Mouse (Mus musculus): ENCODE data around the gene Nhlrc2. TPM values are rescaled to one million over a fixed set of nuclear protein-coding genes. Genes with fewer than 3 reads are reported as not detected.

Gene Nhlrc2
- polyA plus RNA-seq, 1 experiment from 2014 or later: 17.8 TPM

- 0 out of 2 replicates have a peak overlapping the region, but pooled peaks have one; percentile 1 for H3K4me2 ChIP-seq (ENCODE audit: low read length)
- 68% methylated on average over 14 of the region's 14 CpGs for WGBS
- peaks cover 39% of the 10 kb centered on the region for H3K36me3 ChIP-seq (ENCODE audit: control insufficient read depth, insufficient read depth, low read length)
- H3K4me3 ChIP-seq (ENCODE audit: control insufficient read depth in 1 of 2, insufficient read depth in 1 of 2, low read depth in 1 of 2, low read length in 2 of 2): no peak overlapping the region
- H3K9ac ChIP-seq (ENCODE audit: low read length): no peak overlapping the region
- H3K27ac ChIP-seq (replicated peaks in 1 of 2; ENCODE audit: control insufficient read depth in 1 of 2, insufficient read depth in 1 of 2, low read depth in 2 of 2, low read length in 2 of 2): peak overlapping the region; percentile 73 to 74
- no peaks in the 10 kb centered on the region for H3K27me3 ChIP-seq (ENCODE audit: control insufficient read depth, insufficient read depth, low read length)
- H3K4me1 ChIP-seq (ENCODE audit: control insufficient read depth in 2 of 2, insufficient read depth in 2 of 2, low read length in 2 of 2): peaks cover 11 to 15% of the 10 kb centered on the region in 2 experiments
- H3K9me3 ChIP-seq (ENCODE audit: control insufficient read depth, low read length): no peaks in the 10 kb centered on the region
- ATAC-seq (ENCODE audit: insufficient number of reproducible peaks, insufficient read depth, low FRiP score, low read depth): no peak
Observed at GRCm38 (mm10) chr19:56533291-56534071, 14.6 kb upstream of the Nhlrc2 start.

- Histone ChIP-seq H3K4me2 (ENCODE audit: low read length) (no peak overlapping the region), H3K27me3 (ENCODE audit: control insufficient read depth, insufficient read depth, low read length) (no peaks in the 10 kb centered on the region), H3K27ac (replicated peaks in 1 of 2; ENCODE audit: control insufficient read depth in 1 of 2, insufficient read depth in 1 of 2, low read depth in 2 of 2, low read length in 2 of 2) (no peak overlapping the region), H3K9ac (ENCODE audit: low read length) (no peak overlapping the region), H3K36me3 (ENCODE audit: control insufficient read depth, insufficient read depth, low read length) (peaks cover 39% of the 10 kb centered on the region), H3K4me3 (ENCODE audit: control insufficient read depth in 1 of 2, insufficient read depth in 1 of 2, low read depth in 1 of 2, low read length in 2 of 2) (no peak overlapping the region), H3K4me1 (ENCODE audit: control insufficient read depth in 2 of 2, insufficient read depth in 2 of 2, low read length in 2 of 2) (peaks cover 11 to 15% of the 10 kb centered on the region in 2 experiments), H3K9me3 (ENCODE audit: control insufficient read depth, low read length) (no peaks in the 10 kb centered on the region)
- WGBS: 87% methylated on average over 3 of the region's 3 CpGs
- no peak for ATAC-seq (ENCODE audit: insufficient number of reproducible peaks, insufficient read depth, low FRiP score, low read depth)
Observed at GRCm38 (mm10) chr19:56534337-56534736, 13.7 kb upstream of the Nhlrc2 start.

GRCm38 (mm10) chr19:56535064-56535463, 13.0 kb upstream of the Nhlrc2 start:
- no peak overlapping the region for H3K27ac ChIP-seq (replicated peaks in 1 of 2; ENCODE audit: control insufficient read depth in 1 of 2, insufficient read depth in 1 of 2, low read depth in 2 of 2, low read length in 2 of 2)
- H3K4me1 ChIP-seq (ENCODE audit: control insufficient read depth in 2 of 2, insufficient read depth in 2 of 2, low read length in 2 of 2): peaks cover 11 to 15% of the 10 kb centered on the region in 2 experiments
- peaks cover 42% of the 10 kb centered on the region for H3K36me3 ChIP-seq (ENCODE audit: control insufficient read depth, insufficient read depth, low read length)
- 78% methylated on average over 9 of the region's 9 CpGs for WGBS
- no peak for ATAC-seq (ENCODE audit: insufficient number of reproducible peaks, insufficient read depth, low FRiP score, low read depth)
- no peaks in the 10 kb centered on the region for H3K27me3 ChIP-seq (ENCODE audit: control insufficient read depth, insufficient read depth, low read length)
- H3K4me2 ChIP-seq (ENCODE audit: low read length): no peak overlapping the region
- H3K4me3 ChIP-seq (ENCODE audit: control insufficient read depth in 1 of 2, insufficient read depth in 1 of 2, low read depth in 1 of 2, low read length in 2 of 2): no peak overlapping the region
- no peaks in the 10 kb centered on the region for H3K9me3 ChIP-seq (ENCODE audit: control insufficient read depth, low read length)
- no peak overlapping the region for H3K9ac ChIP-seq (ENCODE audit: low read length)

- Histone ChIP-seq H3K36me3 (ENCODE audit: control insufficient read depth, insufficient read depth, low read length) (peaks cover 49% of the 10 kb centered on the region), H3K9me3 (ENCODE audit: control insufficient read depth, low read length) (no peaks in the 10 kb centered on the region), H3K4me2 (ENCODE audit: low read length) (no peak overlapping the region), H3K4me1 (ENCODE audit: control insufficient read depth in 2 of 2, insufficient read depth in 2 of 2, low read length in 2 of 2) (peaks cover 11 to 15% of the 10 kb centered on the region in 2 experiments), H3K4me3 (ENCODE audit: control insufficient read depth in 1 of 2, insufficient read depth in 1 of 2, low read depth in 1 of 2, low read length in 2 of 2) (no peak overlapping the region), H3K27ac (replicated peaks in 1 of 2; ENCODE audit: control insufficient read depth in 1 of 2, insufficient read depth in 1 of 2, low read depth in 2 of 2, low read length in 2 of 2) (no peak overlapping the region), H3K9ac (ENCODE audit: low read length) (no peak overlapping the region), H3K27me3 (ENCODE audit: control insufficient read depth, insufficient read depth, low read length) (no peaks in the 10 kb centered on the region)
- 86% methylated on average over 9 of the region's 9 CpGs for WGBS
- no peak for ATAC-seq (ENCODE audit: insufficient number of reproducible peaks, insufficient read depth, low FRiP score, low read depth)
Observed at GRCm38 (mm10) chr19:56535765-56536164, 12.3 kb upstream of the Nhlrc2 start.

GRCm38 (mm10) chr19:56543320-56543719, 4.7 kb upstream of the Nhlrc2 start:
- ATAC-seq (ENCODE audit: insufficient number of reproducible peaks, insufficient read depth, low FRiP score, low read depth): no peak
- H3K4me3 ChIP-seq (ENCODE audit: control insufficient read depth in 1 of 2, insufficient read depth in 1 of 2, low read depth in 1 of 2, low read length in 2 of 2): no peak overlapping the region
- H3K27me3 ChIP-seq (ENCODE audit: control insufficient read depth, insufficient read depth, low read length): no peaks in the 10 kb centered on the region
- 74% methylated on average over 12 of the region's 12 CpGs for WGBS
- H3K4me1 ChIP-seq (ENCODE audit: control insufficient read depth in 2 of 2, insufficient read depth in 2 of 2, low read length in 2 of 2): peaks cover 4 to 5% of the 10 kb centered on the region in 2 experiments; a peak in 2 of 4 replicates
- no peak overlapping the region for H3K4me2 ChIP-seq (ENCODE audit: low read length)
- peaks cover 51% of the 10 kb centered on the region for H3K36me3 ChIP-seq (ENCODE audit: control insufficient read depth, insufficient read depth, low read length)
- H3K27ac ChIP-seq (replicated peaks in 1 of 2; ENCODE audit: control insufficient read depth in 1 of 2, insufficient read depth in 1 of 2, low read depth in 2 of 2, low read length in 2 of 2): no peak overlapping the region
- no peak overlapping the region for H3K9ac ChIP-seq (ENCODE audit: low read length)
- no peaks in the 10 kb centered on the region for H3K9me3 ChIP-seq (ENCODE audit: control insufficient read depth, low read length)

- Histone ChIP-seq H3K9me3 (ENCODE audit: control insufficient read depth, low read length) (no peaks in the 10 kb centered on the region), H3K9ac (ENCODE audit: low read length) (no peak overlapping the region), H3K27me3 (ENCODE audit: control insufficient read depth, insufficient read depth, low read length) (no peaks in the 10 kb centered on the region), H3K4me2 (ENCODE audit: low read length) (no peak overlapping the region), H3K27ac (replicated peaks in 1 of 2; ENCODE audit: control insufficient read depth in 1 of 2, insufficient read depth in 1 of 2, low read depth in 2 of 2, low read length in 2 of 2) (0 out of 4 replicates have a peak overlapping the region, but pooled peaks of 1 of the 2 experiments have one; percentile 33), H3K4me1 (ENCODE audit: control insufficient read depth in 2 of 2, insufficient read depth in 2 of 2, low read length in 2 of 2) (peaks cover 6 to 12% of the 10 kb centered on the region in 2 experiments), H3K4me3 (ENCODE audit: control insufficient read depth in 1 of 2, insufficient read depth in 1 of 2, low read depth in 1 of 2, low read length in 2 of 2) (no peak overlapping the region), H3K36me3 (ENCODE audit: control insufficient read depth, insufficient read depth, low read length) (peaks cover 51% of the 10 kb centered on the region)
- ATAC-seq (ENCODE audit: insufficient number of reproducible peaks, insufficient read depth, low FRiP score, low read depth): no peak
- 83% methylated on average over 13 of the region's 13 CpGs for WGBS
Observed at GRCm38 (mm10) chr19:56544681-56545388, 3.2 kb upstream of the Nhlrc2 start.

GRCm38 (mm10) chr19:56546031-56546430, 2.0 kb upstream of the Nhlrc2 start:
- Histone ChIP-seq H3K36me3 (ENCODE audit: control insufficient read depth, insufficient read depth, low read length) (peaks cover 41% of the 10 kb centered on the region), H3K27ac (replicated peaks in 1 of 2; ENCODE audit: control insufficient read depth in 1 of 2, insufficient read depth in 1 of 2, low read depth in 2 of 2, low read length in 2 of 2) (no peak overlapping the region), H3K4me1 (ENCODE audit: control insufficient read depth in 2 of 2, insufficient read depth in 2 of 2, low read length in 2 of 2) (peaks cover 6 to 19% of the 10 kb centered on the region in 2 experiments), H3K9me3 (ENCODE audit: control insufficient read depth, low read length) (no peaks in the 10 kb centered on the region), H3K4me2 (ENCODE audit: low read length) (no peak overlapping the region), H3K4me3 (ENCODE audit: control insufficient read depth in 1 of 2, insufficient read depth in 1 of 2, low read depth in 1 of 2, low read length in 2 of 2) (no peak overlapping the region), H3K27me3 (ENCODE audit: control insufficient read depth, insufficient read depth, low read length) (no peaks in the 10 kb centered on the region), H3K9ac (ENCODE audit: low read length) (no peak overlapping the region)
- no peak for ATAC-seq (ENCODE audit: insufficient number of reproducible peaks, insufficient read depth, low FRiP score, low read depth)
